Mouse (Mus musculus): Measurements from ENCODE around the gene Naa40.

GRCm38 (mm10) chr19:7269290-7270044 is 28.5 kb upstream of the Naa40 start:
- no peak for TF ChIP-seq CTCF (IDR thresholded peaks at IDR 0.05; ENCODE audit: extremely low read depth, insufficient read depth, insufficient read length, insufficient replicate concordance)
- TF ChIP-seq POLR2A (IDR thresholded peaks at IDR 0.05; ENCODE audit: low read depth, low read length): no peak

All from spleen, adult 2 months (tissue).